Mouse (Mus musculus): ENCODE data around the gene Kntc1.

GRCm38 (mm10) chr5:123781864-123782263, 32.3 kb downstream of the Kntc1 start:
- TF ChIP-seq POLR2A (IDR thresholded peaks at IDR 0.05; ENCODE audit: low read depth, low read length) = no peak
- no peak for TF ChIP-seq CTCF (IDR thresholded peaks at IDR 0.05; ENCODE audit: extremely low read depth, insufficient read length, insufficient replicate concordance, low read depth, low read length)
